Mouse (Mus musculus) lung, postnatal 0 days (tissue): Measurements from ENCODE around the gene Tubg2.

ENCODE experiments used
- CTCF ChIP-seq: IDR thresholded peaks from 2 replicates; pipeline ENCODE4 v1.5.1; 2016; ENCODE audit warnings: antibody characterized with exemption, mild to moderate bottlenecking
- EP300 ChIP-seq: IDR thresholded peaks from 2 replicates; pipeline ENCODE4 v1.6.1; 2016; ENCODE audit warnings: antibody characterized with exemption, mild to moderate bottlenecking, control low read depth

DNA sequence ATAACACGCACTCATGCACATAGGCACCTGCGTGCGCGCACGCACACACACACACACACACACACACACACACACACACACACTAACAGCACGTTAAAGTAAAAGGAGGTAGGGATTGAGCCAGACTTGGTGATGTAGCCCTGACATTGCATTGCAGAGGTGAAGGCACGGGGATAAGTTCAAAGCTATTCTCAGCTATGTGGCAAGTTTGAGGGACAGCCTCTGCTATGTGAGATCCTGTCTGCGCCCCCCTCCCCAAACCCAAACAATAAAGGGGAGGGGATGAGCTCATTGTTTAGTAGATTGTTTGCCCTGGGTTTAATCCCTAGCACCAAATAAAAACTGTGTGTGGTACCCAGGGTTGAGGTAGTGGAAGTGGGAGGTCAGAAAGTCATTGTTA, 14.6 kb upstream of the Tubg2 start:
- TF ChIP-seq CTCF = no peak
- TF ChIP-seq EP300 = no peak
